Mouse (Mus musculus) testis, adult 2 months (tissue): ENCODE data around the gene Oard1.

Experiments used
- CTCF ChIP-seq: fragments of 200-500 bp; IDR thresholded peaks from 2 replicates; pipeline ENCODE4 v1.5.1; 2012; ENCODE audit warnings: low read depth, mild to moderate bottlenecking, inconsistent platforms, low read length, moderate library complexity; ENCODE audit not compliant: control insufficient read depth, insufficient read depth, insufficient replicate concordance
- POLR2A ChIP-seq: fragments of 200-500 bp; IDR thresholded peaks from 2 replicates; pipeline ENCODE4 v1.6.1; 2012; ENCODE audit warnings: low read depth, mild to moderate bottlenecking, inconsistent platforms, low read length, moderate library complexity; ENCODE audit not compliant: control insufficient read depth

DNA sequence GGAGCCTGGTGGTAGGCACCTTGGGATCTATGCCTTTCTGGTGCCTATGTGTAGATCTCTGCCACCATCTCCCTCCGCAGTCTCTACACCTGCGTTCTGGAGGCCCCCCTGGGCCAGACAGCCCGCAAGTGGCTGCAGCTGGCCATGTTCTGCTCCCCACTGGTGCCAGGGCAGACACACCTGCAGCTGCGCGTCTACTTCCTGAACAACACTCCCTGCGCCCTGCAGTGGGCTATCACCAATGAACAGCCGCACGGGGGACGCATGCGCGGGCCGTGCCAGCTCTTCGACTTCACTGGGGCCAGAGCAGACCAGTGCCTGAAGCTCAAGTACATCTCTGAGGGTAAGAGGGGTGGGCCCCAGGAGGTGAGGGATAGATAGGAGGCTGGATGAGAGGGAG, 52.3 kb downstream of the Oard1 start:
- TF ChIP-seq POLR2A (no peak), CTCF (no peak)
